Mouse (Mus musculus) kidney, postnatal 25 days (tissue): ENCODE results near the gene Ankib1.

Experiments
- DNase-seq, 2 experiments: peaks; one replicate each; pipeline ENCODE4 v3.0.0; 2021; ENCODE audit warnings: mixed read lengths in 2 of 2

The Ankib1 gene

GRCm38 (mm10) chr5:3645326-3645725 lies 157.4 kb downstream of the Ankib1 start:
- no peak for DNase-seq

- no peak for DNase-seq
These were observed 158.1 kb downstream of the Ankib1 start for GRCm38 (mm10) chr5:3644621-3645020.
